Comparison of ENCODE assay signal across 7 mouse cellular contexts in the genomic region with DNA sequence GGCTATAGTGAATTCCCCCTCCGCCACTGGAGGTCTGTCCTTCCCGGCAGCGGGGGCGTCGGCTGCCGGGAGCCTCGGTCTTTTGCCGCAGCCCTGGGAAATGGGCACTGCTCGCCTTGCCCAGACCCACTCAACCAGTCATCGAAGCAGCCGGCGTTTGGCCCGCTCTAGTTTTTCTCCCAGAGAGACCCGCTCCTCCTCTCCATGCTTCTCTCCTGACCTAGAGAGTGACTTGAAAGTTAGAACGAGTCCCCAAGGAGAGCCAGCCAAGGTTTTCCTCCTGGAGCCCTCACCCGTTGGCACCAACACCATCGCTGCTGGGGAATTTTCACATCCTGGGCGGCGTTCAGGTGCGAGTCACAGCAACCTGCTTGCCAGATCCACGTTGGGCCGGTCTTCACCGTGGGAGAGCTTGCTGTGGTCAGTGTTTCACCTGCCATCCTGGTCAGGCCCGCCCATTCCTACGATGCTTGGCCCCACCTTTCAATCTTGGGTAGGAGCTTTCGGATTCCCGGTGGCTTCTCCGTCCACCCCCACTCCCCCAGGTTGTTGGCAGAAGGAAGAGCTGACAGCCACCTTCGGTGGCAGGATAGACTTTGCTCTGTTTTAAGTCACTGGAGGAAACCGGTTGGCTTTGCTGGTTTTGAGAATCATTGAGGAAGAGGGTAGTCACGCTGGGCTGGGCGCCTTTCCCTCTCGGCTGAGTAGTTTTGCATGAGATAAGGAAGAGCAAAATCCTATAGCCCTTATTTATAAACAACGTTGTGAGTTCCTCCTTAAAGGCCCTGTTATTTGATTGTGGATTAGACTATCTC. TPM values are rescaled to one million over a fixed set of nuclear protein-coding genes. Genes with fewer than 3 reads are reported as not detected.
A peak's percentile ranks its signal among the peaks of the same experiment; 100 is the strongest.
DNase-seq lines count a peak whose midpoint lies in the region; ATAC-seq and TF ChIP-seq lines count a peak whose summit lies in the region.

No protein-coding gene starts in this region.

- peaks cover 30% of the 10 kb centered on the region for H3K4me1 ChIP-seq in cerebellum, adult 2 months (ENCODE audit: control insufficient read depth, insufficient read depth, low read length)
- H3K4me1 ChIP-seq in heart, embryonic 12.5 days (replicated peaks) = peaks cover 73% of the 10 kb centered on the region

- H3K27ac ChIP-seq in cerebellum, adult 2 months (ENCODE audit: insufficient read depth, low read length) = peak overlapping the region; percentile 57; the same call in 1 of the 2 replicates
- H3K27ac ChIP-seq in heart, embryonic 12.5 days (ENCODE audit: poor library complexity, severe bottlenecking) = peak overlapping the region; percentile 94

- no peaks in the 10 kb centered on the region for H3K27me3 ChIP-seq in cerebellum, adult 2 months (ENCODE audit: control insufficient read depth, insufficient read depth, low read length)
- H3K27me3 ChIP-seq in heart, embryonic 12.5 days (replicated peaks) = no peaks in the 10 kb centered on the region

- peak overlapping the region; percentile 84 for H3K4me3 ChIP-seq in cerebellum, adult 2 months (replicated peaks; ENCODE audit: insufficient read depth, low read depth, low read length)
- H3K4me3 ChIP-seq in heart, embryonic 12.5 days = peak overlapping the region; percentile 81

- H3K9ac ChIP-seq in heart, embryonic 12.5 days = peak overlapping the region; percentile 92

- peak; percentile 44 for DNase-seq in 3T3-L1 (ENCODE audit: low read depth, low spot score)
- DNase-seq in B cell, adult 2 months = peak; percentile 58 to 63
- peak; percentile 77 to 80 for DNase-seq in cerebellum, adult 2 months
- DNase-seq in kidney, postnatal 14 days = peak; percentile 87
- peak; percentile 51 for DNase-seq in lung, postnatal 10 days
- DNase-seq in spleen, postnatal 36 days (ENCODE audit: low spot score in 2 of 2) = peak; percentile 33 to 50

- no peak for TF ChIP-seq POLR2A in cerebellum, adult 2 months (IDR thresholded peaks at IDR 0.05; ENCODE audit: borderline replicate concordance, insufficient read depth, low read length)

- no peaks in the 10 kb centered on the region for H3K9me3 ChIP-seq in heart, embryonic 12.5 days (replicated peaks)

- peak overlapping the region; percentile 99 for H3K4me2 ChIP-seq in heart, embryonic 12.5 days

- TF ChIP-seq CTCF in cerebellum, adult 2 months (IDR thresholded peaks at IDR 0.05; ENCODE audit: borderline replicate concordance, insufficient read depth, low read depth, low read length) = no peak

- under 1% methylated on average over 34 of the region's 34 CpGs for WGBS in cerebellum, adult 2 months
- whole genome bisulfite sequencing in heart, embryonic 12.5 days = 1% methylated on average over 34 of the region's 34 CpGs

- peaks cover 4% of the 10 kb centered on the region; the same call in 1 of the 2 replicates for H3K36me3 ChIP-seq in heart, embryonic 12.5 days

- peak; percentile 5; the same call in 1 of the 2 replicates for ATAC-seq in heart, embryonic 12.5 days (ENCODE audit: insufficient number of reproducible peaks, low FRiP score)

RNA-seq across cellular contexts. Expression of gene Stk40, which starts 0.7 kb away (rescaled TPM):
- polyA plus RNA-seq in cerebellum, adult 2 months (2012; rRNA removed) = 23.3 and 24.9 TPM in 2 replicates
- polyA plus RNA-seq in heart, embryonic 12.5 days (2016; fragmentation: Nextera tagmentation; extraction: Ambion mirVana) = 35.0 and 35.2 TPM in 2 replicates

RNA-seq across cellular contexts. Expression of gene Lsm10, which starts 8.0 kb away (rescaled TPM):
- 21.4 and 28.8 TPM in 2 replicates for polyA plus RNA-seq in cerebellum, adult 2 months (2012; rRNA removed)
- polyA plus RNA-seq in heart, embryonic 12.5 days (2016; fragmentation: Nextera tagmentation; extraction: Ambion mirVana) = 36.3 and 41.2 TPM in 2 replicates

RNA-seq across cellular contexts. Expression of gene Eva1b, which starts 43.1 kb away (rescaled TPM):
- polyA plus RNA-seq in cerebellum, adult 2 months (2012; rRNA removed) = 9.0 and 9.2 TPM in 2 replicates
- 30.6 and 31.2 TPM in 2 replicates for polyA plus RNA-seq in heart, embryonic 12.5 days (2016; fragmentation: Nextera tagmentation; extraction: Ambion mirVana)

RNA-seq across cellular contexts. Expression of gene Oscp1, which starts 46.1 kb away (rescaled TPM):
- polyA plus RNA-seq in cerebellum, adult 2 months (2012; rRNA removed) = 12.1 and 12.8 TPM in 2 replicates
- polyA plus RNA-seq in heart, embryonic 12.5 days (2016; fragmentation: Nextera tagmentation; extraction: Ambion mirVana) = 5.9 and 7.7 TPM in 2 replicates

RNA-seq across cellular contexts. Expression of gene Mrps15, which starts 57.7 kb away (rescaled TPM):
- polyA plus RNA-seq in cerebellum, adult 2 months (2012; rRNA removed) = 90.6 and 94.5 TPM in 2 replicates
- 142 and 146 TPM in 2 replicates for polyA plus RNA-seq in heart, embryonic 12.5 days (2016; fragmentation: Nextera tagmentation; extraction: Ambion mirVana)

Comparison
In these comparisons a context has a peak if more than half of its experiments do, and no peak if none do; other contexts are left out.
1. Peak in every context shown above with its lines: DNase-seq, ATAC-seq, H3K4me3 ChIP-seq and H3K27ac ChIP-seq.